Mouse (Mus musculus) kidney, postnatal 36 days (tissue): ENCODE measurements at regions not wholly inside any gene's neighbourhood (a gene's known extent, or its start where the extent isn't known, plus 50 kb on each side); places are given as distances from the start of the nearest gene placed in this dataset.
"Not testable (repeated sequence)": the region's sequence is repeated elsewhere in the genome, so short reads cannot be mapped to it uniquely, and the experiment has no call there.

ENCODE experiments used
- DNase-seq, 2 experiments: peaks; one replicate each; pipeline ENCODE4 v3.0.0; 2021 to 2022; ENCODE audit warnings: mixed read lengths in 2 of 2

GRCm38 (mm10) chr15:93189266-93189855, 85.6 kb downstream of the Gxylt1 start:
- no peak for DNase-seq

- no peak for DNase-seq
Observed at GRCm38 (mm10) chr15:93176221-93176620, 98.8 kb downstream of the Gxylt1 start.

GRCm38 (mm10) chr15:93168784-93169183, 106.2 kb downstream of the Gxylt1 start:
- DNase-seq: peak in 1 of 2 experiments; percentile 4

- DNase-seq: no peak
Observed at GRCm38 (mm10) chr15:93167451-93167850, 107.5 kb downstream of the Gxylt1 start.

- DNase-seq: no peak
Observed at GRCm38 (mm10) chr15:93161924-93162910, 112.8 kb downstream of the Gxylt1 start.

- DNase-seq: no peak
Observed at GRCm38 (mm10) chr15:93161329-93161728, 113.7 kb downstream of the Gxylt1 start.

- DNase-seq: no peak
Observed at GRCm38 (mm10) chr15:93155756-93156155, 119.2 kb downstream of the Gxylt1 start.

GRCm38 (mm10) chr15:93154022-93154421, 121.0 kb downstream of the Gxylt1 start:
- DNase-seq: peak in 1 of 2 experiments; percentile 22

GRCm38 (mm10) chr15:93144899-93145298, 130.1 kb downstream of the Gxylt1 start:
- no peak for DNase-seq

- no peak for DNase-seq
Observed at GRCm38 (mm10) chr15:93144264-93144663, 130.7 kb downstream of the Gxylt1 start.

- DNase-seq: no peak
Observed at GRCm38 (mm10) chr15:93133379-93133778, 141.6 kb downstream of the Gxylt1 start.

- no peak for DNase-seq
Observed at GRCm38 (mm10) chr15:93131056-93131455, 143.9 kb downstream of the Gxylt1 start.

- DNase-seq: no peak
Observed at GRCm38 (mm10) chr15:93125261-93125660, 149.7 kb downstream of the Gxylt1 start.

- DNase-seq: no peak
Observed at GRCm38 (mm10) chr15:93121156-93121555, 153.8 kb downstream of the Gxylt1 start.

- DNase-seq: not testable (repeated sequence)
Observed at GRCm38 (mm10) chr15:93117806-93118205, 157.2 kb downstream of the Gxylt1 start.

- no peak for DNase-seq
Observed at GRCm38 (mm10) chr15:93115674-93116102, 159.3 kb downstream of the Gxylt1 start.

GRCm38 (mm10) chr15:93104936-93105335, 170.0 kb downstream of the Gxylt1 start:
- no peak for DNase-seq

- peak in 1 of 2 experiments; percentile 5 for DNase-seq
Observed at GRCm38 (mm10) chr15:93103426-93103825, 171.6 kb downstream of the Gxylt1 start.

- DNase-seq: no peak
Observed at GRCm38 (mm10) chr15:93101881-93102280, 173.1 kb downstream of the Gxylt1 start.

GRCm38 (mm10) chr15:93100837-93101236, 174.1 kb downstream of the Gxylt1 start:
- DNase-seq: no peak

GRCm38 (mm10) chr15:93099840-93100239, 175.1 kb downstream of the Gxylt1 start:
- DNase-seq: no peak

- no peak for DNase-seq
Observed at GRCm38 (mm10) chr15:93096335-93096734, 178.6 kb downstream of the Gxylt1 start.

- DNase-seq: no peak
Observed at GRCm38 (mm10) chr15:93095224-93095623, 179.8 kb downstream of the Gxylt1 start.
